Mouse (Mus musculus): ENCODE data around the gene Pih1d1. TPM values are rescaled to one million over a fixed set of nuclear protein-coding genes. Genes with fewer than 3 reads are reported as not detected.
A peak's percentile ranks its signal among the peaks of the same experiment; 100 is the strongest.
"Not testable (repeated sequence)": the region's sequence is repeated elsewhere in the genome, so short reads cannot be mapped to it uniquely, and the experiment has no call there.

Pih1d1 gene
- total RNA-seq (2021), result 10 to 100 TPM; 27.7 to 31.2 TPM
- long read RNA-seq, experiment 1, transcript Pih1d1-201 (10 exons, 1,185 nt), result minor isoform, 7 of 21 reads
- long read RNA-seq, experiment 1, transcript Pih1d1-206 (10 exons, 1,077 nt), result major isoform, 8 of 21 reads
- long read RNA-seq, experiment 1, partial matches to known transcripts, result 5 of 21 reads
- long read RNA-seq, experiment 1, other reads (novel, unspliced or antisense), result 1 of 21 reads
- long read RNA-seq, experiment 2, transcript Pih1d1-206 (10 exons, 1,077 nt), result minor isoform, 7 of 27 reads
- long read RNA-seq, experiment 2, transcript Pih1d1-201 (10 exons, 1,185 nt), result major isoform, 11 of 27 reads
- long read RNA-seq, experiment 2, partial matches to known transcripts, result 6 of 27 reads
- long read RNA-seq, experiment 2, other reads (novel, unspliced or antisense), result 3 of 27 reads

DNA sequence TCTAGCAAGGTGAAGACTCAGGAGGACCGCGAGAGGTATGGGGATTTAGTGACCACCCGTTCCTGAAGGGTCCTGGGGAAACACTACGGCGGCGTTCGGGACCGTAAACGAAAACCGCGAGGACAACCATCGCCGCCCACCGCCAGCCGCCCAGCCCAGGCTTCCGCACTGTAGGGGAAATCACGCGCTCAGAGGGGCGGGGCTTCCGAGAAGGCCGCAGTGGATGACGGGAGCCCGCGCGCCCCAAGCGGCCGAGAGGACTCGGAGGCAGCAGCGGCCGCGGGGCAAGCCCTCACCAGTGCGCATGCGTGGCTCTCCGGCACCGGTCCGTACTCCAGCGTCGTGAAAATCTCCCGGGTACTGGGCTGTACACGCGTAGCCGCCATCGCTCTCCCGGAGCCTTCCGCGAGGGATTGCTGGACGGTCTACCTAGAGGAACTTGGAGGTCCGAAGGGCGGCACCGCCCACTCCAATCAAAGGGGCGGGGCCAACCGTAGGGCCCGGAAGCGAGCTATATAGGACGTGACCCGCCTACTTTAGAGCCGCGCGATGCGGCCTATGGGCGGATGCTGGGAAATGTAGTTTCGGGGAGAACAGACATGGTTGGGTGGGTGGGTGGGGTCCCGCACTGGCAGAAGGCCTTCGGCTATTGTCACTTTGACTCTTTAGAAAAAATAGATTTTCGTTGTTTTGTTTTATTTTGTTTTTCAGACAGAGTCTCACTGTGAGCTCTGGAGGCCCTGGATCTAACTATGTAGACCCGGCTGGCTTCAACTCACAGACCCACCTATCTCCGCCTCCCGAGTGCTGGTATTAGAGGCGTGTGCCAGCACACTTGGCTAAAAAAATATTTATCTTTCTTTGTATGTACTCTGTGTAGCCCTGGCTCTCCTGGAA lies at the start of gene Pih1d1, which contains the start of gene Aldh16a1:
Pih1d1 (plus strand) TSS at position 208 of the 897 bp plus-strand sequence.
Aldh16a1 (minus strand) TSS at position 489 of the 897 bp plus-strand sequence.
- DNase-seq, result peak; percentile 98
- intact Hi-C loops (cut with DNase I), result no loop called here

DNA sequence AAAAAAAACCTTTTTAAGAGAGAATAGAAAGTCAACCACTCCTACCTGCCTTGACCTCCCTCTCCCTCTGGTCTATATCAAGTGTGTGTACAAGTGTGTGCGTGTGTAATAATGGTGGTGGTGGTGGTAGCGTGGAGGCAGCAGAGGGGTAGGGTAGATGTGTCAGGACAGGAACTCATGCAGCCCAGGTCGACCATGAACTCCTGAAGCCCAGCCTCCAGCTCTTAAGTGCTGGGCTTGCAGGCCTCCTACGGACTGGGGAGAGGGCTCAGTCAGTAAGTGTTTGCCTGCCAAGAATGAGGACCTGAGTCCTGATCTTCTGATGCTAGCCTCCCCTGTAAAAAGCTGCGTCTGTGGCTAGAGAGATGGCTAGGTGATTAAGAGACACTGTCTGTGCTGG lies 49.2 kb upstream of the Pih1d1 start:
- DNase-seq, result no peak
- intact Hi-C loops (cut with DNase I), result no loop called here

DNA sequence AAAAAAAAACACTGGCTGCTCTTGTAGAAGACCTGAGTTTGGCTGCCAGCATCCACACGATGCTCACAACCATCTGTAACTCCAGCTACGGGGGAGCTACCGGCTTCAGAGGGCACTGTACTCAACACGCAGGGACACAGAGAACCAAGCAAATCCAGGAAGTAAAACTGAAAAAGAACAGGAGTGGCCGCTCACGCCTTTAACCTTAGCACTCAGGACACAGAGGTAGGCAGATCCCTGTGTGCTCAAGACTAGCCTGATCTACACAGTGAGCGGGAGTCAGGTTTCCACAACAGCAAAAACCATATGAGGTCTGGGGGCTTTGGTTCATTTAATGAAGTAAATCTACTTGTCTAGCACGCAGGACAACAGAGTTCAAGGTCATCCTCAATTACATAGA lies 48.6 kb upstream of the Pih1d1 start:
- intact Hi-C loops (cut with DNase I), result no loop called here
- DNase-seq, result no peak

DNA sequence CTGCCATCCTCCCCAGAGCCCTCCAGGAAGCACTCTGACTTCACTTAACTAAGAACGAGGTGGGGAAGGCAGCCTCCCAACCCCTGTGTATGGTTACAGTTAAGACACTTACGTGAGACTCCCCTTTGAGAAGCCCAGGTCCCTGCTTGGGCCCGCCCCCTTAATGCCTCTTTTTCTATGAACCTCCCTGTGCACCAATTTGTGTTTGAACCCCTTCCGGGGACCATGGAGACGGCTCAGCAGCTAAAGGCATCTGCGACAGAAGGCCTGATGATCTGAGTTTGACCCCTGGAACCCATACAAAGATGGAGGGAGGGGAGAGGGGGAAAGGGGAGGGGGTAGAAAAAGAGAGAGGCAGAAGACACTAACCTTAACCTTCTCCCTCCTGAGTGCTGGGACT lies 47.7 kb upstream of the Pih1d1 start:
- intact Hi-C loops (cut with DNase I), result no loop called here
- no peak for DNase-seq

DNA sequence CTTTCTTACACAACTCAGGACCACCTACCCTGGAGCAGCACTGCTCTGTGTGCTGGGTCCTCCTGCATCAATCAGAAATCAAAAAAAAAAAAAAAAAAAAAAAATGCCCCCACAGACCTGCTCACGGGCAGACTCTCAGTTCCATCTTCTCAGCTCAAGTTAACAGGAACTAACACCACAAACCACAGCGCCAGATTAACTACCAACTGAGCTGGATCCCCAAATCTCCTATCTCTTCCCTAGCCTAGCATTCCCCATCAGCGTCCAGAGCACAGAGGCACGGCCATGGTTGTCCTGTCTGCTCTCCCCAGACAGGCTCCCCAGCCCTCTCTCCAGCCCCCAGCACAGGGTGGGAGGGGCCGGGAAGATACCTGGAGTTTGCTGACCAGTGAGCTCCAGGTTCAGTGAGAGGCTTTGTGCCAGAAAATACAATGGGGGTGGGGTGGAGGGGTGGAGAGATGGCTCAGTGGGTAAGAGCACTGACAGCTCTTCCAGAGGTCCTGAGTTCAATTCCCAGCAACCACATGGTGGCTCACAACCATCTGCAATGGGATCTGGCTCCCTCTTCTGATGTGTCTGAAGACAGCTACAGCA lies 47.0 kb upstream of the Pih1d1 start:
- intact Hi-C loops (cut with DNase I), result no loop called here
- DNase-seq, result no peak

DNA sequence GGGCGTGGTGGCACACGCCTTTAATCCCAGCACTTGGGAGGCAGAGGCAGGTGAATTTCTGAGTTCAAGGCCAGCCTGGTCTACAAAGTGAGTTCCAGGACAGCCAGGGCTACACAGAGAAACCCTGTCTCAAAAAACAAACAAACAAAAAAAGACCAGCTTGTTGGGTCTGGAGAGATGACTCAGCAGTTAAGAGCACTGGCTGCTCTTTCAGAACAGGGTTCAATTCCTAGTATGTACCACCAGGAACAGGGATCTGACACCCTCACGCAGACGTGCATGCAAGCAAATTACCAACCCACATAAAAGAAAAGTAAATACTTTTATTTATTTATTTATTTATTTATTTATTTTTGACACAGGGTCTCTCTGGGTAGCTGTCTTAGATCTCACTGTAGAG lies 44.0 kb upstream of the Pih1d1 start:
- intact Hi-C loops (cut with DNase I), result not testable (repeated sequence)

DNA sequence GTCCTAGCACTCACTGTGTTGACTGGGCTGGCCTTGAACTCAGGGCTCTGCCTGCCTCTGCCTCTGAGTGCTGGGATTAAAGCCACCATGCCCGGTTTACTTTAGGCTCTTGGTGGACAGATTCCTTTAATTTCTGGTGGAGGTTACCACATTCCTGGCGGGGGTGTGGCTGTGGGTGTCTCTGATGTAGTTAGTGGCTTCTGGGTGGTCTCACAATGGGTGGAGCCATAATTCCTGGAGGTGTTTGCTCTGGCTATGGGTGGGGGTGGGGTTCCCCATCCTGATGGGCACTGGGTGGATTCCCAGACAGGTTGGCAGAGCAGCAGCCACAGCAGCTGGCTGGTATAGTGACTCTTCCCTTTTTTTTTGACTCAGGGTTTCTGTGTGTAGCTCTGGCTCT lies 42.2 kb upstream of the Pih1d1 start:
- no peak for DNase-seq
- intact Hi-C loops (cut with DNase I), result no loop called here

More for the DNA sequence above, 44.0 kb upstream of the Pih1d1 start:
- DNase-seq, result not testable (repeated sequence)

DNA sequence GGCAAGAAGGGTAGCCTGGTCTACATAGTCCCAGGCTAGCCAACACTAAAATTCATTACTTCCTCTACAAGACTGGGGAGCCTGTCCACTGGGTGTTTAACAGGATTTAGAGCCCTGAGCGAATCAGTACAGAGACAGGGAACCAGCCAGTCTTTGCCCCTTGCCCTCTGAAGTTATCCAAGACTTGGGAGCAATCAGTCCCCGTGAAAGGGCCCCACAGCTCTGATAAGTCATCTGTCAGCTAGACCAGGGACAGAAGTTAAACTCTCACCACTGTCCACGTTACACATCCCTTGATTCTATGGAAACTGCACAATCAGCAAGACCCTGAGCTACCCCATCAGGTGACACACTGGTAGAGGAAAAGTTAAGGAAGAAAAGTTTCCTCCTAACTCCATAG lies 41.6 kb upstream of the Pih1d1 start:
- DNase-seq, result no peak
- intact Hi-C loops (cut with DNase I), result no loop called here

DNA sequence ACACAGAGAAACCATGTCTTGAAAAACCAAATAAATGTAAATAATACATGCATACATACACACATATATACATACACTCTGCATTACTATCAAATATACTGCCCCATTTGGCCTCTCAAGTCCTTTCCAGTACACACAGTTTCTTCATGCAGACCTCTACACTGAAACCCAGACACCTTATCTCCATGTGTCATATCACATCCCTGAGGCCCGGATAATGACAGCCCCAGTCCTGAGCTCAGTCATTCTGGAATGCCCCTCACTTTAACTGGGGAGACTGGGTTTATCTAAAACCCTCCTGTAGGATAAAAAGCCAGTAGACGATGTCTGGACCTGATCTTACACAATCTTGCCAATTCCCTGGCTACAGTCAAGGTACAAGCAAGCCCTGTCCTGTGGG lies 40.6 kb upstream of the Pih1d1 start:
- no peak for DNase-seq
- intact Hi-C loops (cut with DNase I), result no loop called here

DNA sequence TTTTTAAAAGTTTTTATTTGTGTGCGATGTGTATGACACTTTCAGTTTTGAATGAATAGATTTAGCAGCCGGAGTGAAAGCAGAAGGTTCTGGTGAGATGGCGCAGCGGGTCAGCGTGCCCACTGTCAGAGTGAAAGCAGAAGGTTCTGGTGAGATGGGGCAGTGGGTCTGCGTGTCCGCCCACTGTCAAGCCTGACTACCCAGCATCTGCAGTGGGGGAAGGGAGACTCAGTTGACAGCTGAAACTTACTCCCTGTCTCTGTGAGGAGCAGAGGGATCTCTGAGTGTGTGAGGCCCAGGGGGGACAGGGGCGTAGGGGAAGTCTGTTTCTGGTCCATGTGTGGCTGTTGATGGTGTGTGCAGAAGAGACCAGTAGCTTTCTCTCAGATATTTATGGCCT lies 36.5 kb upstream of the Pih1d1 start:
- intact Hi-C loops (cut with DNase I), result no loop called here
- DNase-seq, result no peak

DNA sequence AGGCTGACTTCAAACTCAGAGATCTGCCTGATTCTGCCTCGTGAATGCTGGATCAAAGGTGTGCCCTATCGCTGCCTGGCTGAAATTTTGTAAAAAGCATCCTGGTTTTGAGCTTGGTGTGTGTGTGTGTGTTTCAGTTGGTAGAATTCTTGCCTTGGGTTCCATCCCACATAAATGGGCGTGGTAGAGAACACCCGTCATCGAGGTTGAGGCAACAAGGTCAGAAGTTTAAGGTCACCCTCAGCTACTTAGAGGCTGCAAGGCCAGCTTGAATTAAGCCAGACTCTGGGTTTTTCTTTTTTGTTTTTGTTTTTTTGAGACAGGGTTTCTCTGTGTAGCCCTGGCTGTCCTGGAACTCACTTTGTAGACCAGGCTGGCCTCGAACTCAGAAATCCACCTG lies 35.8 kb upstream of the Pih1d1 start:
- intact Hi-C loops (cut with DNase I), result no loop called here
- DNase-seq, result no peak

DNA sequence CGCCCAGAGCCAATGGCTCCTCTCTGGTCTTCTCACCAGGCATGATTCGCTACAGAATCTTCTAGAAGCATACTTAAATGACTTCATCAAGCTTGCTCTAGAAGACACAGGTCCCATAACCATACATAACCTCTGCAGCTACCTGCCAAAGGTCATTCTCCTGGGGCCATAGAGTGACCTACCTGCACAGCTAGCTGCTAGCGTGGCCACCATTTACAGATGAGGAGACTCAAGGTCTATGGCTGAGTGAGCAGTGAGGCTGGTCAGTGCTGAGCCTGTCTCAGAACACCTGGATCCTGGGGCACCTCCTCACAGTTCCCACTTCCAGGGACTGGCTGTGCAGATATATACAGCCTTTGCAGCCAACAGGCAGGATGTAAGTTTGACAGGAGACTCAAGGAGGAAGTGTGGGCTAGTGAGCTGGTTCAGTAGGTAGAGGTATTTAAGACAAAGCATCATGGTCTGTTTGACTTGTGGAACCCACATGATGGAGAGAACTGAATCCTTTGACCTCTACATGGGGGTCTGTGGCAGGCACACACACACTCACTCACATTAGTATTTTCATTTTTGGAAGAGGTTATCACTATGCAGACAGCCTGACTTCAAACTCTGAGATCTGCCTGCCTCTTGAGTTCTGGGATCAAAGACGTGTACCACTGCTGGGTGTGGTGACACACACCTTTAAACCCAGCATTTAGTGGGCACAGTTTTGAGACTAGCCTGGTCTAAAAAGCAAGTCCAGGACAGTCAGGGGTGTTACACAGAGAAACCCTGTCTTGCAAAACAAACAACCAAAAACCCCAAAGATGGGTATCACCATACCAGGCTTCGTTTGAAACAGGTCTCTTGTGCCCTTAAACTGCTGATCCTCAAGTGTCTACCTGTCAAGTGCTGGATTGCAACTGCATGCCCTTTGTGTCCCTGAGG lies 34.1 kb upstream of the Pih1d1 start:
- intact Hi-C loops (cut with DNase I), result loop anchor here (5.0 kb wide), 1 partner anchor 38 kb away; no protein-coding TSS in a partner anchor
- no peak for DNase-seq

DNA sequence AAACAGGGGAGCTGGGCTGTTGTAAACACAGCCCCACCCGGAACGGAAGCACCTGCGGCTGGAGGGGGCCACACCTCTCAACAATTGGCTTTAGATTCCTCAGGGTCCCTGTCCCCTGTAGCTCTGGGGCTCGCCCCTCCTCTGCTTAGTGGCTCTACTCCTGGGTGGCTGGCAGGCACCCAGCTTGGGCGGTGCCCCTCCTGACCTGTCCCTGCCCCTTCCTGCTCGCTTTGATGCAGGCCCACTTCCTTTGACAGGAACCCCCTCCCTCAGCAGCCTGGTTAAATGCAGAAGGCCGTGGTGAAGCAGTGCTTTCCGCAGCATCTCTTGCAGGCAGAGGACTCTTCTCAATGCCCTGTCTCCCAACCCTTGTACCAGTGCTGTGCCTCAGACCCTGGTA lies 32.7 kb upstream of the Pih1d1 start:
- DNase-seq, result peak; percentile 63 to 76
- intact Hi-C loops (cut with DNase I), result loop anchor here (5.0 kb wide), 1 partner anchor 39 kb away; no protein-coding TSS in a partner anchor

DNA sequence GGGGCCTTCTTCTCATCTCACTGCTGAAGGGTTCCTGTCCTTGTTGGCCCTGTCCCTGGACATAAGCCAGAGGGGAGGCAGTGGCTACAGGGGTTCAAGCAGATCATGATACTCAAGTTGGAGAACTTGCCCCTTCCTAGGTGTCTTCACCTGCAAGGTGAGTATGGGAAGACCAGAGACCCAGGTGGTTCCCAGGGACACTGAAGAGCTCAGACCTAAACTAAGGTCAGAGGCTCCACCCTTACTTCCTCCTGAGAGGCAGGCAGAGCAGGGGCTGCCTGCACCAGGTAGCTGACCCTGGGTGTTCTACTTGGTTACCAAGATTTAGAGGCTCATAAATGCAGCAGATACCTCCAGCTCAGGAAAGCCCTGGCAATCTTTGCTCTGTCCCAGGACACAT lies 32.1 kb upstream of the Pih1d1 start:
- intact Hi-C loops (cut with DNase I), result loop anchor here (5.0 kb wide), 1 partner anchor 40 kb away; no protein-coding TSS in a partner anchor
- DNase-seq, result no peak

DNA sequence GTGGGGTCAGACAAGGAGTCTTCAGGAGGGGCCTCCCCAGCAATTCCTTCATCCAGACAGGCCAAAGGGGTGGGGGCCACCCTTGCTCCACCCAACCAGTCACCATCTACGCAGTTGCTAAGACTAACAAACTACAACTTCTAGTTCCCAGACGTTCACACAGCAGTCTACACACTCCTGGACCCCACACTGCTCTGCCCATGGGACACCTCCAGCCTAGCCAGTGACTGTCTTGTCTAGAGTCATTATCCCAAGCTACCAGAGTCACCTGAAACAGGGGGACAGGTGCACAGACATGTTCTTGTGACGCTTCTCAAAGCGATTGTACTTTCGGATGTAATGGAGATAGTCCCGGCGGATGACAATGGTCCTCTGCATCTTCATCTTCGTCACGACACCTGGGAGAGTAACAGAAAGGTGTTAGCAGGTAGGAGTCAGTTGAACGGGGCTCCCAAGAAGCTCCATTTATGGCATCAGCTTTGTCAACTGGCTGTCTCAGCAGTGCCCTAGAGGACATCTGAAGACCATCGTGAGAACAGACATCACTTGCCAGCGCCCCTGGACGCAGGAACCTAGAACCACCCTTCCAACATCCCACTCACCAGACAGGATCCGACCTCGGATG lies 31.4 kb upstream of the Pih1d1 start:
- DNase-seq, result no peak
- intact Hi-C loops (cut with DNase I), result loop anchor here (5.0 kb wide), 1 partner anchor 40 kb away; no protein-coding TSS in a partner anchor

DNA sequence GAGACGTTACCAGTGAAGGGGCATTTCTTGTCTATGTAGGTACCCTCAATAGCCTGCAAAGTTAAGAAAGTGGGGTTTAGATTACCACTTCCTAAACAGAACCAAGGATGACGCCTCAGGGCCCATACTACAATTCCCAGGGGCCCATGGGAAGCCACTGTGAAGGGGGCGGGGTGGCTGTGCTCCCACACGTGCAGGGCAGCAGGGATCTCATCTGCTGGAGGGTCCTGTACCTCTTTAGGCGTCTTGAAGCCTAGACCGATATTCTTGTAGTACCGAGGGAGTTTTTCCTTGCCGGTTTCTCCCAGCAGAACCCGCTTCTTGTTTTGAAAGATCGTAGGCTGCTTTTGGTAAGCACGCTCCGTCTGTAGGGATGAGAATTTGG lies 30.9 kb upstream of the Pih1d1 start:
- intact Hi-C loops (cut with DNase I), result loop anchor here (5.0 kb wide), 1 partner anchor 41 kb away; no protein-coding TSS in a partner anchor
- no peak for DNase-seq

DNA sequence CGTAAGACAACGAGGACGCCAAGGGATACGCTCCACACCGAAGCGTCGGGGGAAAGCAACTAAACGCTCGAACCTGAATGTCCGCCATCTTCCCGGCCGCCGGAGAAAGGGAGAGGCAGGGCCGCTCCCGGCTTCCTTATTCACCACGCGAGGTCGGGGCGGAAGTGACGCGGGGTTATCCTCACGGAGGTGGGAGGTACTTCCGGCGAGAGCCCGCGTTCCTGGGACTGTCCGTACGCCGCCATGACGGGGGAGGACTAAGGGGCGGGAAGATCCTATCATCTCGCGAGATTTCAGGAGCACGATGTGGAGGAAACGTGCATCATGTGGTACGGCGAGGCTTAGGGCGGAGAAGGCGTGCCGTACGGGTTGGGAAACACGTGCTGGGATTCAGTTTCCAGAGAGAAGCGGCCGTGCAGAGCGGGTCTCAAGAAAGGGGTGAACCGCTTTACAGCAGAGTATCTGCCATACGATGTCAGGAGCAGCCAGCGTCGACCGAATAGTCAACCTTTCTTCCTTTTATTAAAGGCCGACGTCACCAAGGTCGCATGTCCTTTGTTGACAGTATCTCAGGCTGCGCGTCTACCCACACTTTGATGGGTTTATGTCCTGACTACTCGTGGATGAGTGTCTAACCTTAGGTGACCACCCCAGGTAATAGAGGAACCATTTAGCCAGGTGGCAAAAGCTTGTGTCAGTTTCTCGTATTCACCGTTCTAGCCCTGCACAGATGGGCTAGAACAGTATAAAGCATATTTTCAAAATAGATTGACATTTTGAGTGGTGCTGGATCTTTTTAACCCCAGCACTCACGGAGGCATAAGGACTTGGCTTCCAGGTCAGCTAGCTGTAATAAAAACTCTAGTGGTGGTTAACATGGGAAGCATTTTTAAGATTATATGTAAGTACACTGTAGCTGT lies 29.6 kb upstream of the Pih1d1 start, which contains the start of gene Rps11:
Rps11 (minus strand) TSS at position 216 of the 920 bp plus-strand sequence.
- DNase-seq, result peak; percentile 97 to 99
- intact Hi-C loops (cut with DNase I), result loop anchor here (5.0 kb wide), 1 partner anchor 42 kb away; no protein-coding TSS in a partner anchor

DNA sequence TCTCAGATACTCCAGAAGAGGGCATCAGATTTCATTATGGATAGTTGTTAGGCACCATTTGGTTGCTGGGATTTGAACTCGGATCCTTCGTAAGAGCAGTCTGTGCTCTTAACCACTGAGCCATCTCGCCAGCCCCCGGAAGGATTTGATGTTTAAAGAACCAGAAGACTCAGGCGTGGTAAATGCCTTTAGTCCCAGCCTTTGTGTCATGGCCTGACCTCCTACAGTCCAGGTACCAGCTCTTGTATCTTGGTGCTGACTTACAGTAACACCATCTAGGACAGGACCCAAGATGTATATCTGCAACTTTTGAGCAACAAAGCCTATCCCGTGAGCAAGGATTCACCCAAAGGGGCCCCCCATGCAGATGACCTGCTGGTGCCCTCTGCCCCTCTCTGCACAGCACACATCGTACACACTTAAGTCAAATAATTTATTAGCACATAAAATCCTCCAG lies 28.9 kb upstream of the Pih1d1 start:
- intact Hi-C loops (cut with DNase I), result no loop called here
- DNase-seq, result no peak

All from heart, postnatal 14 days (tissue).